Mouse (Mus musculus) kidney, postnatal 0 days (tissue): ENCODE data around the gene Opalin. TPM values are rescaled to one million over a fixed set of nuclear protein-coding genes. Genes with fewer than 3 reads are reported as not detected.

Experiments
- ATAC-seq: fragments of 200-750 bp; cut with Nextera tagmentation; replicated peaks from 2 replicates; pipeline ENCODE4 v1.8.0; 2017; ENCODE audit warnings: low read depth, moderate number of reproducible peaks, moderate TSS enrichment, moderate library complexity; ENCODE audit not compliant: low FRiP score
- DNase-seq: peaks from one replicate; pipeline ENCODE4 v3.0.0-alpha.2; 2016; ENCODE audit warnings: low spot score
- H3K27ac ChIP-seq: fragments of 300-500 bp; sonication (generic); 2 replicates; pipeline ENCODE4 v1.5.1; 2014; ENCODE audit warnings: mild to moderate bottlenecking
- H3K27me3 ChIP-seq: fragments of 300-500 bp; sonication (generic); 2 replicates; pipeline ENCODE4 v1.6.1; 2014; ENCODE audit warnings: low read length, mixed read lengths; ENCODE audit not compliant: insufficient read depth
- H3K36me3 ChIP-seq: fragments of 300-500 bp; sonication (generic); 2 replicates; pipeline ENCODE4 v1.6.1; 2014; ENCODE audit warnings: low read length, mixed read lengths; ENCODE audit not compliant: insufficient read depth
- H3K4me1 ChIP-seq: fragments of 300-500 bp; sonication (generic); replicated peaks from 2 replicates; pipeline ENCODE4 v1.6.1; 2014; ENCODE audit warnings: antibody characterized with exemption, low read length, mixed read lengths; ENCODE audit not compliant: insufficient read depth
- H3K4me2 ChIP-seq: fragments of 300-500 bp; sonication (generic); 2 replicates; pipeline ENCODE4 v1.6.1; 2014; ENCODE audit warnings: mild to moderate bottlenecking, low read length, moderate library complexity, mixed read lengths
- H3K4me3 ChIP-seq: fragments of 300-500 bp; sonication (generic); replicated peaks from 2 replicates; pipeline ENCODE4 v1.5.1; 2014; ENCODE audit warnings: low read depth, low read length
- H3K9ac ChIP-seq: fragments of 300-500 bp; sonication (generic); 2 replicates; pipeline ENCODE4 v1.6.1; 2014; ENCODE audit warnings: low read depth, low read length
- H3K9me3 ChIP-seq: fragments of 300-500 bp; sonication (generic); replicated peaks from 2 replicates; pipeline ENCODE4 v1.6.1; 2016; ENCODE audit warnings: low read length, inconsistent platforms, mixed read lengths
- CTCF ChIP-seq: IDR thresholded peaks from 2 replicates; pipeline ENCODE4 v1.5.1; 2016; ENCODE audit warnings: antibody characterized with exemption, low read depth, mild to moderate bottlenecking, moderate library complexity
- WGBS: fragments of 180-500 bp; shearing (Covaris S2); extraction: QIAGEN DNeasy Blood & Tissue Kit; methylation state at CpG from one replicate; pipeline ENCODE4 v1.1.7; 2014; 5-methylcytosine and 5-hydroxymethylcytosine counted together
- polyA plus RNA-seq: library from polyadenylated mRNA; unstranded; fragments of >200 nt; fragmentation: Nextera tagmentation; extraction: Ambion mirVana; gene quantifications from 2 replicates; pipeline ENCODE4 v1.2.1, GENCODE M21; 2015

The Opalin gene
- polyA plus RNA-seq, 1 experiment from 2014 or later = not detected

DNA sequence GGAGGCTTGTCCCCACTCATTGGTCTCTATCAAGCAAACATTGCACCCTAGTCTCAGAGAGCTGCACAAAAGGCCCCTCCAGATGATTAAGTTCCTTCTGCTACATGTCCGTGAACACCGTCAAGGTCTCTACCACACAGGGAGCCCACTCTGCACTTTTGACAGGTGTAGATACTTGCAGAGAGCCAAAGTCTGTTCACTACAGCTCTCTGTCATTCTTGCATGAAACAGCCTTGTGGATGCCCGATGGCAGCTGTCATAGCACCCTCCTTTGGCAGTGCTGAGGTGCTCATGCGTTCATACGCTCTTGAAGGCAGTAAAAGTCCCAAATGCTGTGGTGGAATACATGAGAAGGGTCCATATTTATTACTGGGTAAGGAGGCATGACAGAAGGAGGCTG lies 49.9 kb downstream of the Opalin start:
- TF ChIP-seq CTCF = no peak
- 89% methylated on average over 5 of the region's 5 CpGs for WGBS

DNA sequence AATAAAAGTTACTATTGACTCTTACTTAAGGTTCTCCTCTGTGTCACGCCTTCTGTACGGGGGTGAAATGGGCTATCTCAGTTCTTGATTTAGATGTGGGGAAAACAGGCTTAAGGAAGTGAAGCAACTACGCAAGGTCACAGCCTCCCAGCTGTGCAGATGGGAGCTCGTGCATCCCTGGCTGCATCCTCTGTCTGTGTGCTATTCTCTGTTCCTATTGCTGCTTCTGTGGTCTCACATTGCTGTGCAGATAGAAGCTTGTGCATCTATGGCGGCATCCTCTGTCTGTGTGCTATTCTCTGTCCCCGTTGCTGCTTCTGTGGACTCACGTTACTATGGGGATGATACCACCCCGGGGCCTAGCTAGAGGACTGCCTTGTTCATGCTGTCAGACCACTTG lies 50.4 kb downstream of the Opalin start:
- Histone ChIP-seq H3K36me3 (no peaks in the 10 kb centered on the region), H3K4me2 (no peak overlapping the region), H3K9ac (no peak overlapping the region), H3K27ac (no peak overlapping the region), H3K9me3 (no peaks in the 10 kb centered on the region), H3K27me3 (no peaks in the 10 kb centered on the region), H3K4me3 (no peak overlapping the region), H3K4me1 (no peaks in the 10 kb centered on the region)
- no peak for ATAC-seq
- no peak for TF ChIP-seq CTCF
- 87% methylated on average over 8 of the region's 8 CpGs for WGBS
- DNase-seq = no peak

More for the DNA sequence above, 49.9 kb downstream of the Opalin start:
- no peak overlapping the region for H3K27ac ChIP-seq
- no peak overlapping the region for H3K9ac ChIP-seq
- no peak for ATAC-seq
- H3K27me3 ChIP-seq = no peaks in the 10 kb centered on the region
- H3K9me3 ChIP-seq = no peaks in the 10 kb centered on the region
- H3K4me1 ChIP-seq = no peaks in the 10 kb centered on the region
- DNase-seq = no peak
- no peak overlapping the region for H3K4me2 ChIP-seq
- no peak overlapping the region for H3K4me3 ChIP-seq
- H3K36me3 ChIP-seq = no peaks in the 10 kb centered on the region

DNA sequence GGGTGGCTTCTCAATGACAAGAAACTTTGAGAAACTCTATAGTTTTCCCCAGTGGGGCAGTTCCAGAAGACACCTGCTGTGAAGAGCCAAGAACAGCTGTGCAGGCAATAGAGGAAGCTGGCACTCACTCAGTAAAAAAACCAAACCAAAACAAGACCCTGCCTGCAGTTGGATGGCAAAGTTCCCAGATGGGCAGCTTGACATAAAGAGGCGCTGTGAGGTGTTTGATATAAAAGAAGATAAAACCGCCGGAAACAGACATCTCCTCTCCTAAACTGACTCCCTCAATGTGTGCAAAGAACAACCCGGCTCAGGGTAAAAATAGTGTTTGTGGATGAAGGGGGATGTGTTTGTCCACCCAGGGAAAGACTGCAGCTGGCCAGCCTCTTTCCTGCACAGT lies 54.7 kb downstream of the Opalin start:
- TF ChIP-seq CTCF = no peak
- no peak overlapping the region for H3K4me3 ChIP-seq
- no peaks in the 10 kb centered on the region for H3K9me3 ChIP-seq
- no peaks in the 10 kb centered on the region for H3K27me3 ChIP-seq
- no peak for DNase-seq
- H3K27ac ChIP-seq = no peak overlapping the region
- ATAC-seq = no peak
- no peak overlapping the region for H3K4me2 ChIP-seq
- no peaks in the 10 kb centered on the region for H3K4me1 ChIP-seq
- H3K9ac ChIP-seq = no peak overlapping the region
- WGBS = 72% methylated on average over 4 of the region's 4 CpGs
- H3K36me3 ChIP-seq = no peaks in the 10 kb centered on the region

DNA sequence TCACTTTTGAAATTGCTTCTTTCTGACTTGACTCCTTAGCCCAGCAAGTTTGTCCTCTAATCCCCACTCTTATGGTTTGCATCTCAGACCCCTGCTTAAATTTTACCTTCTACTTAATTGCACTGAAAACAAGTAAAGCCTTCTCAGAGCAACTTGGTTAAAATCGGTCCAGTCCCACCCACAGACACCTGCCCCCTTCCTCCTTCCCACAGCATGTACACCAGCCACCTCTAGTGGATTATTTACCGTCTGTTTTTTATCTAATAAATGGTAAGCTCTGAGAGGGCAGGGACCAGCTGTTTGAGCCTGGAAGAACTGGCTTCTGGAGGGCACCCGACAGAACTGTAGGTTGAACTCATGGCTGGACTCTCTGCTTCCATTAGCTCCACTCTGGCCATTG lies 56.4 kb downstream of the Opalin start:
- Histone ChIP-seq H3K36me3 (no peaks in the 10 kb centered on the region), H3K27ac (no peak overlapping the region), H3K4me2 (no peak overlapping the region), H3K27me3 (no peaks in the 10 kb centered on the region), H3K4me1 (0 out of 2 replicates have a peak, but pooled peaks cover 2% of the 10 kb centered on the region), H3K9ac (no peak overlapping the region), H3K4me3 (no peak overlapping the region), H3K9me3 (no peaks in the 10 kb centered on the region)
- TF ChIP-seq CTCF = no peak
- ATAC-seq (no peak), DNase-seq (no peak)
- WGBS = 67% methylated on average over 3 of the region's 3 CpGs

DNA sequence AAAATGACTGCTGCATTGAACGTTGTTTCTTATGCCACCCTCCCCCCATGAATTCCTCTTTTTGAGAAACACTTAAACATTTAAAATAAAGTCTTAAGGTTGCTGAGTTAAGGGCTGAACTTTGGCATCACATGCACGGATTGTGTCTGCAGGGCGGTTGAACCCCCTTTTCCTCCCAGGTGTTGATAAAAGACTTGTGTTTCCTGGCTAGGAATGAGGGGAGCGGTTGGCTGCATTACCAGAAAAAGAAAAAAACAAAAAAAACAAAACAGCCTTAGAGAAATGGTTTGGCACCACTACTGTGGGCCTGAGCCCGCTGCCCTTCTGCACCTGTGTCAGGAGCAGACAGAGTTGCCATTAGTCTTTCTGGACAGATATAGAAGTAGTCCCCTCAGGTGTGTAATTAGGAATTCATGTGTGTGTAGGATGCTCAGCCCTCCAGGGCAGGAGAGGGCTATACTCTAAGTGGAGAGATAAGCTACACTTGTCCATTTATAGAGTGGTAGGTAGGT lies 57.7 kb downstream of the Opalin start:
- no peak for TF ChIP-seq CTCF
- Histone ChIP-seq H3K27ac (no peak overlapping the region), H3K4me2 (no peak overlapping the region), H3K36me3 (no peaks in the 10 kb centered on the region), H3K9ac (no peak overlapping the region), H3K9me3 (no peaks in the 10 kb centered on the region), H3K4me3 (no peak overlapping the region), H3K27me3 (no peaks in the 10 kb centered on the region), H3K4me1 (0 out of 2 replicates have a peak, but pooled peaks cover 2% of the 10 kb centered on the region)
- WGBS = 79% methylated on average over 5 of the region's 5 CpGs
- DNase-seq (no peak), ATAC-seq (no peak)

DNA sequence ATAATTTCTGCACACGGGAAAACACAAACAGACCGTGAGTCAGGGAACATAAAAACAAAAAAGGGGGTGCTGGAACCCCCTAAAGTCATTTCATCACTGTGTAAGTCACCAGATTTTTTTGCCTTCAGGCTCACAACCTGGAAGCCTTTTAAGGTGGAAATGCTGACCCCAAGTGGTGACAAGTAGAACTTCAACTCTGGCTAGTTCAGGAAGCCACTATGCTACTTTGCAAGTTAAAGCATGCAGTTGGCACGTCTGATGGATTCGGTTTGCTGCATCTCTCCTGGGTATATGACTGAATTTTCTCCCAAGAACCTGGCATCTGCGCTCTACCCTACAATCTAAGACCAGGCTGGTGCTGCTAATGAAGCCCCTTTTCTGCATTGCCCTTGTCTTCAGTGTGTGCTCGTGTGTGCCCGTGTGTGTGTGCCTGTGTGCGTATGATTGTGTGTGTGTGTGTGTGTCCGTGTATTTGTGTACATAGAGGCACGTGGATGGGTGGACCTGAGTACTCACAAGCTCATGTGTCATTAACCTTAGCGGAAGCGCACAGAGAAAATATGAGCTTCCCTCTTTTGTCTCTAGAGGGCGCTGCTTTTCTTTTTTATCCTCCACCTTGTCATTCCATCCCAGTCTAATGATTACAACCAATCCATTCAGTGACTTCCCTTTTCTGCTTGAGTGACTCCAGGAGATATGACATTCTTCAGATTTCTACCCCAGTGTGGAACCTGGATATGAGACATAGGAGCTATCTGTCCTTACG lies 60.8 kb downstream of the Opalin start:
- Histone ChIP-seq H3K27ac (no peak overlapping the region), H3K4me3 (no peak overlapping the region), H3K27me3 (no peaks in the 10 kb centered on the region), H3K4me1 (0 out of 2 replicates have a peak, but pooled peaks cover 2% of the 10 kb centered on the region), H3K9ac (no peak overlapping the region), H3K36me3 (no peaks in the 10 kb centered on the region), H3K9me3 (no peaks in the 10 kb centered on the region), H3K4me2 (peak overlapping the region; percentile 44)
- ATAC-seq = peak; percentile 54; the same call in 1 of the 2 replicates
- 20% methylated on average over 14 of the region's 14 CpGs for WGBS
- TF ChIP-seq CTCF = peak; percentile 75
- peak; percentile 84 for DNase-seq
